Mouse (Mus musculus) megakaryocyte, embryonic 14.5 days (primary cell): ENCODE data around the gene Sh3rf1.

Experiments
- FLI1 ChIP-seq: IDR thresholded peaks from 2 replicates; pipeline ENCODE4 v1.6.1; 2012; ENCODE audit warnings: low read length, inconsistent platforms, mixed read lengths
- GATA1 ChIP-seq: IDR thresholded peaks from 3 replicates; pipeline ENCODE4 v1.6.1; 2012; ENCODE audit warnings: mixed read lengths, low read length, inconsistent platforms, borderline replicate concordance

DNA sequence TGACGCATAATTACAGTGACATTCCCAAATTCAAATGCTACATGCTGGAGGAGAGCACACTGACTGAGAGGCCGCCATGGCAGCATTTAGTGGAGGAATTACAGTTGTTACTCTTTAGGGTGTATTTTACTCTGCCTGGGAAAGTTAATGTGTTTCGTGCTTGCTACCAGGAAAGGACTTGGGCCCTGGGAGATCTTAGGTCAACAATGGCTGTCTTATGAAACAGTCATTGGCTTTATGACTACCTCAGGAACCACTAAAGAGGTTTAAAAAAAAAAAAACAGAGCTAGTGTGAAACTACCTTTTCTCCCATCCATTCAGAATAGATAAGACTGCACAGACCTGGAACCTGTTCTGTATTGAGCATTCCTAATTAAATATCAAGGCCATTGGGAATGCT is 195.8 kb downstream of the Sh3rf1 start:
- TF ChIP-seq FLI1 (no peak), GATA1 (no peak)
